Mouse (Mus musculus): ENCODE measurements around the gene Tfam. TPM values are rescaled to one million over a fixed set of nuclear protein-coding genes. Genes with fewer than 3 reads are reported as not detected.

Tfam gene
- polyA plus RNA-seq, 1 experiment from 2014 or later, result 49.7 TPM

DNA sequence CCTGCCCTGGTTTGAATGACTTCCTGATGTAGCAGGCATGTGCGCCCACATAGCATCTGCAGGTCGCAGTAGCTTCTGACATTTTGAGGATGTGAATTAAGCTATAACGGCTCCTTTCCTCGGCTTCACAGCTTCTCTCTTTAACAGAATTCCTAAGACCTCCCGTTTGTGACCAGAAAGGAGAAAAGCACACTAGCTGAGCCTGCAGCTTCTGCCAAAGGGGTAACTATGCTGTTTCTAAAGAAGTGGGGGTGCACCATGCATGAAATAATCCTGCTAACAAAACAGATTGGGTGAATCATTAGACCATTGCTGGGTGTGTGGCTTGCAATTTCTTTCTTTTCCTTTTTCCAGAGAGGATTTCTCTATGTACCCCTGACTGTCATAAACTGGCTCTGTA lies 37.1 kb downstream of the Tfam start:
- no peak overlapping the region for H3K9ac ChIP-seq (ENCODE audit: low read depth, low read length)
- H3K27me3 ChIP-seq (ENCODE audit: control insufficient read depth, insufficient read depth, low read depth, low read length), result no peaks in the 10 kb centered on the region
- ATAC-seq, result no peak
- WGBS, result 54% methylated on average over 5 of the region's 5 CpGs
- H3K27ac ChIP-seq (ENCODE audit: low read length), result no peak overlapping the region
- H3K4me1 ChIP-seq (ENCODE audit: control insufficient read depth, insufficient read depth, low read length), result no peaks in the 10 kb centered on the region
- H3K36me3 ChIP-seq (ENCODE audit: control insufficient read depth, insufficient read depth, low read length), result no peaks in the 10 kb centered on the region
- H3K4me2 ChIP-seq (ENCODE audit: low read length), result no peak overlapping the region
- no peak overlapping the region for H3K4me3 ChIP-seq (ENCODE audit: low read depth, low read length)
- no peaks in the 10 kb centered on the region for H3K9me3 ChIP-seq (replicated peaks; ENCODE audit: control insufficient read depth, low read length, poor library complexity, severe bottlenecking)

DNA sequence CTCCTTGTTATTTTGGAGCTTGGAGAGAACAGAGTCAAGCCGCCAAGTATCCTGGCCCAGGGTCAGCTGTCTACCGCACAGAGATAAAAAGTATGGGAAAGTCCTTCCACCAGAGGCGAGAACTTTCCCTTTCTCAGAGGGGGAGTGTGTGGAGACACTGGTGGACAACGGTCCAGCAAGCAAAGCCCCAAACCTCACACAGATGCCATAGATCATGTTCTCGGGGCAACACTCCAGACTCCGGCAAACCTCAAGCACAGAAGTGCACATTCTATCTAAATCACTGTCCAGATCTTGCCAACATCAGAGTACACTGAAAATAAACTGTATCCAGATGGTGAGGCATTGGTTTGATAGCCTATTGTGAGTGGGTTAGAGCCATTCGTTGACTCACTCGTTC lies 39.4 kb downstream of the Tfam start:
- no peak for ATAC-seq
- Histone ChIP-seq H3K4me3 (ENCODE audit: low read depth, low read length) (no peak overlapping the region), H3K9me3 (replicated peaks; ENCODE audit: control insufficient read depth, low read length, poor library complexity, severe bottlenecking) (no peaks in the 10 kb centered on the region), H3K4me1 (ENCODE audit: control insufficient read depth, insufficient read depth, low read length) (peaks cover 5% of the 10 kb centered on the region; the same call in 1 of the 2 replicates), H3K36me3 (ENCODE audit: control insufficient read depth, insufficient read depth, low read length) (no peaks in the 10 kb centered on the region), H3K27ac (ENCODE audit: low read length) (no peak overlapping the region), H3K4me2 (ENCODE audit: low read length) (no peak overlapping the region), H3K27me3 (ENCODE audit: control insufficient read depth, insufficient read depth, low read depth, low read length) (no peaks in the 10 kb centered on the region), H3K9ac (ENCODE audit: low read depth, low read length) (no peak overlapping the region)
- 93% methylated on average over 8 of the region's 8 CpGs for WGBS

- ATAC-seq, result no peak
- no peak overlapping the region for H3K9ac ChIP-seq (ENCODE audit: low read depth, low read length)
- no peaks in the 10 kb centered on the region for H3K36me3 ChIP-seq (ENCODE audit: control insufficient read depth, insufficient read depth, low read length)
- no peaks in the 10 kb centered on the region for H3K9me3 ChIP-seq (replicated peaks; ENCODE audit: control insufficient read depth, low read length, poor library complexity, severe bottlenecking)
- H3K4me2 ChIP-seq (ENCODE audit: low read length), result no peak overlapping the region
- no peaks in the 10 kb centered on the region for H3K27me3 ChIP-seq (ENCODE audit: control insufficient read depth, insufficient read depth, low read depth, low read length)
- no peak overlapping the region for H3K4me3 ChIP-seq (ENCODE audit: low read depth, low read length)
- H3K27ac ChIP-seq (ENCODE audit: low read length), result no peak overlapping the region
- peaks cover 5% of the 10 kb centered on the region; the same call in 1 of the 2 replicates for H3K4me1 ChIP-seq (ENCODE audit: control insufficient read depth, insufficient read depth, low read length)
- 72% methylated on average over 14 of the region's 14 CpGs for WGBS
These were observed 40.9 kb downstream of the Tfam start for GRCm38 (mm10) chr10:71197036-71197785.

GRCm38 (mm10) chr10:71195501-71195900 lies 42.6 kb downstream of the Tfam start:
- Histone ChIP-seq H3K9ac (ENCODE audit: low read depth, low read length) (no peak overlapping the region), H3K27ac (ENCODE audit: low read length) (no peak overlapping the region), H3K4me1 (ENCODE audit: control insufficient read depth, insufficient read depth, low read length) (peaks cover 5% of the 10 kb centered on the region; the same call in 1 of the 2 replicates), H3K36me3 (ENCODE audit: control insufficient read depth, insufficient read depth, low read length) (no peaks in the 10 kb centered on the region), H3K4me2 (ENCODE audit: low read length) (no peak overlapping the region), H3K4me3 (ENCODE audit: low read depth, low read length) (no peak overlapping the region), H3K9me3 (replicated peaks; ENCODE audit: control insufficient read depth, low read length, poor library complexity, severe bottlenecking) (0 out of 2 replicates have a peak, but pooled peaks cover 4% of the 10 kb centered on the region), H3K27me3 (ENCODE audit: control insufficient read depth, insufficient read depth, low read depth, low read length) (no peaks in the 10 kb centered on the region)
- ATAC-seq, result no peak
- WGBS, result 46% methylated on average over 9 of the region's 9 CpGs

- Histone ChIP-seq H3K4me3 (ENCODE audit: low read depth, low read length) (no peak overlapping the region), H3K27ac (ENCODE audit: low read length) (no peak overlapping the region), H3K4me2 (ENCODE audit: low read length) (no peak overlapping the region), H3K9ac (ENCODE audit: low read depth, low read length) (no peak overlapping the region), H3K27me3 (ENCODE audit: control insufficient read depth, insufficient read depth, low read depth, low read length) (no peaks in the 10 kb centered on the region), H3K4me1 (ENCODE audit: control insufficient read depth, insufficient read depth, low read length) (peaks cover 5% of the 10 kb centered on the region; the same call in 1 of the 2 replicates), H3K36me3 (ENCODE audit: control insufficient read depth, insufficient read depth, low read length) (no peaks in the 10 kb centered on the region), H3K9me3 (replicated peaks; ENCODE audit: control insufficient read depth, low read length, poor library complexity, severe bottlenecking) (0 out of 2 replicates have a peak, but pooled peaks cover 4% of the 10 kb centered on the region)
- WGBS, result 85% methylated on average over 7 of the region's 7 CpGs
- no peak for ATAC-seq
These were observed 43.4 kb downstream of the Tfam start for GRCm38 (mm10) chr10:71194713-71195112.

- Histone ChIP-seq H3K9ac (ENCODE audit: low read depth, low read length) (no peak overlapping the region), H3K27ac (ENCODE audit: low read length) (no peak overlapping the region), H3K36me3 (ENCODE audit: control insufficient read depth, insufficient read depth, low read length) (no peaks in the 10 kb centered on the region), H3K9me3 (replicated peaks; ENCODE audit: control insufficient read depth, low read length, poor library complexity, severe bottlenecking) (0 out of 2 replicates have a peak, but pooled peaks cover 4% of the 10 kb centered on the region), H3K4me3 (ENCODE audit: low read depth, low read length) (no peak overlapping the region), H3K27me3 (ENCODE audit: control insufficient read depth, insufficient read depth, low read depth, low read length) (no peaks in the 10 kb centered on the region), H3K4me2 (ENCODE audit: low read length) (no peak overlapping the region), H3K4me1 (ENCODE audit: control insufficient read depth, insufficient read depth, low read length) (peaks cover 5% of the 10 kb centered on the region; the same call in 1 of the 2 replicates)
- no peak for ATAC-seq
- WGBS, result 35% methylated on average over 7 of the region's 7 CpGs
These were observed 44.8 kb downstream of the Tfam start for GRCm38 (mm10) chr10:71193319-71193718.

- no peak for ATAC-seq
These were observed 45.2 kb downstream of the Tfam start for GRCm38 (mm10) chr10:71192886-71193285.

DNA sequence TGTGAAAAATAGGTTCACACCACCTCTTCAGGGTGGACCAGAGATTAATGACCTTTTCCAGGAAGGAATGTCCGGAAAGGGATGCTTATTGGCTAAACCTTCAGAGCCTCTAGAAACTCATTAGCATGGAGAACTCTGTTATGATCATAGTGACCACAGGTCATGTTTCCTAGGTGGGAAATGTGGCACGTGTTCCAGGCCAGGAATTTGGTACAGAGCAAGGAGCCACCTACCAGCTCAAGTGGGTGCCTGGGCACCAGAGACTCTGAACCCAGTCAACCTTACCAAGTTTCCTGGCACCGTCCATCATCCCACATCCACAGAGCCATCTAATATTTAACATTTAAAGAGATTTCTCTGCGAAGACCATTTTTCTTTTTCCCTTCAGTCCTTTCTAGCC lies 49.4 kb downstream of the Tfam start:
- Histone ChIP-seq H3K9me3 (replicated peaks; ENCODE audit: control insufficient read depth, low read length, poor library complexity, severe bottlenecking) (0 out of 2 replicates have a peak, but pooled peaks cover 4% of the 10 kb centered on the region), H3K4me3 (ENCODE audit: low read depth, low read length) (no peak overlapping the region), H3K36me3 (ENCODE audit: control insufficient read depth, insufficient read depth, low read length) (no peaks in the 10 kb centered on the region), H3K4me2 (ENCODE audit: low read length) (no peak overlapping the region), H3K27me3 (ENCODE audit: control insufficient read depth, insufficient read depth, low read depth, low read length) (no peaks in the 10 kb centered on the region), H3K9ac (ENCODE audit: low read depth, low read length) (no peak overlapping the region), H3K4me1 (ENCODE audit: control insufficient read depth, insufficient read depth, low read length) (no peaks in the 10 kb centered on the region), H3K27ac (ENCODE audit: low read length) (no peak overlapping the region)
- no peak for ATAC-seq
- 90% methylated on average over 4 of the region's 4 CpGs for WGBS

More at GRCm38 (mm10) chr10:71192886-71193285, 45.2 kb downstream of the Tfam start:
- Histone ChIP-seq H3K9me3 (replicated peaks; ENCODE audit: control insufficient read depth, low read length, poor library complexity, severe bottlenecking) (0 out of 2 replicates have a peak, but pooled peaks cover 4% of the 10 kb centered on the region), H3K4me1 (ENCODE audit: control insufficient read depth, insufficient read depth, low read length) (peaks cover 5% of the 10 kb centered on the region; the same call in 1 of the 2 replicates), H3K4me2 (ENCODE audit: low read length) (no peak overlapping the region), H3K4me3 (ENCODE audit: low read depth, low read length) (no peak overlapping the region), H3K27me3 (ENCODE audit: control insufficient read depth, insufficient read depth, low read depth, low read length) (no peaks in the 10 kb centered on the region), H3K27ac (ENCODE audit: low read length) (no peak overlapping the region), H3K9ac (ENCODE audit: low read depth, low read length) (no peak overlapping the region), H3K36me3 (ENCODE audit: control insufficient read depth, insufficient read depth, low read length) (no peaks in the 10 kb centered on the region)
- WGBS, result 65% methylated on average over 11 of the region's 11 CpGs

DNA sequence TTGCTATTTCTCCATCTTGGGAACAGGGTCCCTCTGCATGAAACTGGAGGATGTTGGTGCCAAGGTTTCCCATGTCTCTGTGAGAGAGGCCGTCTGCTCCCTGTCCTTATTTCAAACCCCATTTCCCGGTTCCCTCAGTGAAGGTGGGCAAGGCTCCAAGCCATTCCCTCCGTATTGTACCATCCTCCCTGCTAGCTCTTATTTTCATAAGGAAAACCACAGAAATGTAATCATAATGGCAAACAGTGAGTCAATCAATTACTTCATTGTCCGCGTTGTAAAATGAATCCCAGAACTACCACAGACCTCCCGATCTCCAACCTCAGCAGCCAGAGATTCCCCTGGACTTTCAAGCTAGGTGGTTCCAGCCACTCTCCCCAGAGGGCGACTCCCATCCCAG lies 53.0 kb downstream of the Tfam start:
- Histone ChIP-seq H3K36me3 (ENCODE audit: control insufficient read depth, insufficient read depth, low read length) (no peaks in the 10 kb centered on the region), H3K27me3 (ENCODE audit: control insufficient read depth, insufficient read depth, low read depth, low read length) (no peaks in the 10 kb centered on the region), H3K9me3 (replicated peaks; ENCODE audit: control insufficient read depth, low read length, poor library complexity, severe bottlenecking) (no peaks in the 10 kb centered on the region), H3K9ac (ENCODE audit: low read depth, low read length) (no peak overlapping the region), H3K4me2 (ENCODE audit: low read length) (no peak overlapping the region), H3K4me1 (ENCODE audit: control insufficient read depth, insufficient read depth, low read length) (no peaks in the 10 kb centered on the region), H3K27ac (ENCODE audit: low read length) (no peak overlapping the region), H3K4me3 (ENCODE audit: low read depth, low read length) (no peak overlapping the region)
- 86% methylated on average over 7 of the region's 7 CpGs for WGBS
- no peak for ATAC-seq

Measured in midbrain, embryonic 16.5 days (tissue).